Mouse (Mus musculus) mouse embryonic stem cell (cell line): ENCODE measurements around the gene Dnmt1.

Source experiments
- in situ Hi-C, 2 experiments: fragments of 300-500 bp; cut with MboI; formaldehyde crosslinking; loops; 1 replicate in 1 of 2; 3 replicates in 1 of 2; pipeline ENCODE4 v1.14.3; 2019 to 2020; ENCODE audit warnings: low sequenced_read_pairs in 2 of 2, low pct_unique_long_range_greater_than_20kb in 1 of 2, mixed read lengths in 1 of 2; ENCODE audit not compliant: unreplicated experiment in 1 of 2

The Dnmt1 gene

DNA sequence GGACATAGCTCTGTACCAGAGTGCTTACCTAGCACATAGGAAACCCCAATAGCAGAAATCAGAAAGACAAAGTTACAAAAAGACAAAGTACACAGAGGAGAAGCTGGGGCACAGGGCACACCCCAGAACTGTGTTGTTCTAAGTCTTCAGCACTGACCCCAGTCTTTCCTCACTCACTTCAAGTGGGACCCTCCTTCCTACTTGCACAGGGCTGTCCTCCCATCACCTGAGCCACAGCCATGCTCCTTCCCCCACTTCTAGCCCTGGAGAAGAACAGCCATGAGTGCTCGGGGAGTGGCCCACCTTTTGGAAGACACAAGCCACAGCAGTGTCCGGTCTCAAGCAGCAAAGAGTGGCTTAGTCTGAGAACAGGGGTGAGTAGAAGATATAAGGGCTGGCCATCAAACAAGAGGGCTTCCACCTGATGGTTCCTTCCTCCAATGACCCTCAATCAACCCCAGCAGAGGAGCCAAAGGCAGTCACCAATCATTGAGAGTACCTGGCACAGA is at the start of gene Dnmt1:
TSS of gene Dnmt1 (minus strand) at position 459 of the 509 bp plus-strand sequence.
- in situ Hi-C loops, result no loop called here

- in situ Hi-C loops, result no loop called here
Measured at GRCm38 (mm10) chr9:21008007-21008406, 48.3 kb upstream of the Dnmt1 start.

GRCm38 (mm10) chr9:21007313-21007952 is 47.7 kb upstream of the Dnmt1 start:
- in situ Hi-C loops, result no loop called here

DNA sequence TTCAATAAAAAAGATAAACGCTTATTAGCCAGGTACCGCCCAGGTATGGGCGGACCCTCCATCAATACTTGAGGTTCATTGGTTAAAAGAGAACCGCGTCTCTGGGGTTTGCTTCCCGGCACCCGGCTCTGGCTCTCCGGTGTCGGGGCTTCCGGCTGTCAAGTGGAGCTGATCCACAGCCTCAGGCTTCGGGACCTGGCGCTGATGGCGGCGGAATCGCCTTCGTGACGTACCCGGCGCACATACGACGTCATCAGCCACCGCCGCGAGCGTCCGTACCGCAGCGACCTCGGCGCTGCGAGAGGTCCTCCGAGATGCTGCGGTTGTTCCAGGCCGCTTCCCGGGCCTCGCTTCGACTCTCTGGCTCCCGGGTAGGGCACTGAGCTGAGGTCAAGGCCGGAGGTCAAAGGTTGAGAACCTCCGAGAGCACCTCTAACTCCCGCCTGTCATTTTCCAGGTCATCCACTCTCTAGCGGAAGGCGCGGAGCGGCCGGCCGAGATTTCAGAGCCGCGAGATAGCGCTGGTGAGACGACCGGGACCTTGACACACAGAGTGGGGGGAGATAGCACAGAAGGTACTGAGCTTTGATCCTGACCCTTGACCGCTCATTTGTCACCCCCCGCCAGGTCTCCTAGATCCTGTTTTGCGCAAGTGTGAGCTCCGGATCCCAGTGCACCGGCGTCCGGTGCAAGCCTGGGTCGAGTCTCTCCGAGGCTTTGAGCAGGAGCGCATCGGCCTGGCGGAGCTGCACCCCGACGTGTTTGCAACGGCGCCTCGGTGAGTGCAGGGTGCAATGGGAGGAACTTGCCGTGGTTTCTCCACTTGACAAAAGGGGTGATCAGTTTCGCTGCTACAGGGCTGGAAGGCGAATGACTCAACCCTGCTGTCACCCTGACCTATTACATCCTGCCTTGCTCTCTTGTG is 43.2 kb upstream of the Dnmt1 start, which contains the start of gene Mrpl4:
TSS of gene Mrpl4 (plus strand) at position 112 of the 925 bp plus-strand sequence.
- in situ Hi-C loops, result loop anchor here in 1 of 2 experiments (5.0 kb wide), 2 partner anchors 56 to 101 kb away; no protein-coding TSS in a partner anchor

GRCm38 (mm10) chr9:21002270-21002626 is 42.6 kb upstream of the Dnmt1 start:
- in situ Hi-C loops, result loop anchor here in 1 of 2 experiments (5.0 kb wide), 2 partner anchors 55 to 100 kb away; no protein-coding TSS in a partner anchor

GRCm38 (mm10) chr9:21001651-21002200 is 42.0 kb upstream of the Dnmt1 start:
- in situ Hi-C loops, result loop anchor here in 1 of 2 experiments (5.0 kb wide), 2 partner anchors 54 to 99 kb away; no protein-coding TSS in a partner anchor

GRCm38 (mm10) chr9:21000811-21001210 is 41.1 kb upstream of the Dnmt1 start:
- in situ Hi-C loops, result loop anchor here in 1 of 2 experiments (5.0 kb wide), 2 partner anchors 54 to 99 kb away; no protein-coding TSS in a partner anchor

DNA sequence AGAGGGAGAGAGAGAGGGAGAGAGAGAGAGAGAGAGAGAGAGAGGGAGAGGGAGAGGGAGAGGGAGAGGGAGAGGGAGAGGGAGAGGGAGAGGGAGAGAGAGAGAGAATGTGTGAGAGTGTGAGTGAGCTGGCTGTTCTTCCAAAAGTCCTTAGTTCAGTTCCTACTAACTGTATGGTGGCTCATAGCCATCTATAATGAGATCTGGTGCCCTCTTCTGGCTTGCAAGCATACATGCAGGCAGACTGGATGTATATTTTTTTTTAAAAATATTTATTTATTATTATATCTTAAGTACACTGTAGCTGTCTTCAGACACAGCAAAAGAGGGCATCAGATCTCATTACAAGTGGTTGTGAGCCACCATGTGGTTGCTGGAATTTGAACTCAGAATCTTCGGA is 38.6 kb upstream of the Dnmt1 start:
- in situ Hi-C loops, result loop anchor here (5.0 to 25.0 kb wide), 2 partner anchors 96 to 261 kb away; partner anchors contain the start of gene Olfm2 (in 1 of the 2)

- in situ Hi-C loops, result loop anchor here (5.0 to 25.0 kb wide), 2 partner anchors 95 to 260 kb away; partner anchors contain the start of gene Olfm2 (in 1 of the 2)
Measured at GRCm38 (mm10) chr9:20997065-20997464, 37.4 kb upstream of the Dnmt1 start.

- in situ Hi-C loops, result loop anchor here (5.0 to 25.0 kb wide), 2 partner anchors 93 to 258 kb away; partner anchors contain the start of gene Olfm2 (in 1 of the 2)
Measured at GRCm38 (mm10) chr9:20995069-20995468, 35.4 kb upstream of the Dnmt1 start.

- in situ Hi-C loops, result loop anchor here in 1 of 2 experiments (25.0 kb wide), 1 partner anchor 256 kb away; the partner anchor contains the start of gene Olfm2
Measured at GRCm38 (mm10) chr9:20993165-20993898, 33.6 kb upstream of the Dnmt1 start.

GRCm38 (mm10) chr9:20991587-20991986 is 31.9 kb upstream of the Dnmt1 start:
- in situ Hi-C loops, result loop anchor here in 1 of 2 experiments (25.0 kb wide), 1 partner anchor 254 kb away; the partner anchor contains the start of gene Olfm2

- in situ Hi-C loops, result loop anchor here in 1 of 2 experiments (25.0 kb wide), 1 partner anchor 254 kb away; the partner anchor contains the start of gene Olfm2
Measured at GRCm38 (mm10) chr9:20990861-20991260, 31.2 kb upstream of the Dnmt1 start.

- in situ Hi-C loops, result loop anchor here in 1 of 2 experiments (25.0 kb wide), 1 partner anchor 251 kb away; the partner anchor contains the start of gene Olfm2
Measured at GRCm38 (mm10) chr9:20987953-20988352, 28.3 kb upstream of the Dnmt1 start.

DNA sequence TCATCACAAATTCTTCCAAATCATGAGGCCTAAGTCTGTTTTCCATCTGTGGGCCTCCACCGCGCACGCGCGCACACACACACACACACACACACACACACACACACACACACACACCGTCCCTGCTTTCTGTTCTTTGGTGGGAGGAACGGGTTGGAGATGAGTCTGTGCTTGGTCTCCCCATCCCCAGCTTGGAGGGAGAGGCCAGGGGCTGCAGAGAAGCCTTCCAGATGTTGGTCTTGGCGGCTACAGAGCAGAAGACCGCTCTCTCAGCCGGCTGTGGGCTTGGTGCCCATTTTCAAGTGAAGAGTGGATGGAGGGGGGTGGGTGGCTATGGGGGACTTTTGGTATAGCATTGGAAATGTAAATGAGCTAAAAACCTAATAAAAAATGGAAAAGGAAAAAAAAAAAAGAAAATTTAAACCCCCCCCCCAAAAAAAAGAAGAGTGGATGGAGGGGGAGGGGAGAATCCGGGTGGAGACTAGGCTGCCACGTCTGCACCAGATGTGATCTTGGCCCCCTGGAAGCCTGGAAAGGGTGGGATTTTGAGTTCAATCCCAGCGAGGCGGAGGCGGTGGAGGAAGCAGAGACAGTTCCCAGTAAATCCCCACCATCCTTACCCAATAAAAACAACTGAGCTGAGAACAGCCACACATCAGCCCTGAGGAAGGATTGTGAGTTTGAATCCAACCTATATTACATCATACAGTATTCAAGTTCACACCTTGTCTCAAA is 27.4 kb upstream of the Dnmt1 start:
- in situ Hi-C loops, result loop anchor here in 1 of 2 experiments (25.0 kb wide), 1 partner anchor 250 kb away; the partner anchor contains the start of gene Olfm2

- in situ Hi-C loops, result loop anchor here in 1 of 2 experiments (25.0 kb wide), 1 partner anchor 246 kb away; the partner anchor contains the start of gene Olfm2
Measured at GRCm38 (mm10) chr9:20983169-20983568, 23.5 kb upstream of the Dnmt1 start.
